Mouse (Mus musculus) myocyte (in vitro differentiated cells): ENCODE measurements around the gene Cbl. TPM values are rescaled to one million over a fixed set of nuclear protein-coding genes. Genes with fewer than 3 reads are reported as not detected.

ENCODE experiments used
- H3K27me3 ChIP-seq: one replicate; pipeline ENCODE4 v1.6.1; 2011; ENCODE audit not compliant: control insufficient read depth, insufficient read depth, insufficient read length
- H3K36me3 ChIP-seq: one replicate; pipeline ENCODE4 v1.6.1; 2011; ENCODE audit not compliant: control insufficient read depth, insufficient read depth
- H3K4me2 ChIP-seq: one replicate; pipeline ENCODE4 v1.6.1; 2011; ENCODE audit warnings: low read depth, control low read depth
- H3K4me3 ChIP-seq: one replicate; pipeline ENCODE4 v1.5.1; 2011; ENCODE audit warnings: mild to moderate bottlenecking, control low read depth, moderate library complexity
- H3K79me2 ChIP-seq: one replicate; pipeline ENCODE4 v1.6.1; 2011; ENCODE audit not compliant: control insufficient read depth, insufficient read depth
- H3ac ChIP-seq: one replicate; pipeline ENCODE4 v1.6.1; 2011; ENCODE audit not compliant: control insufficient read depth, insufficient read length
- CEBPB ChIP-seq: IDR thresholded peaks from 2 replicates; pipeline ENCODE4 v1.6.1; 2011; ENCODE audit warnings: mild to moderate bottlenecking, moderate library complexity; ENCODE audit not compliant: poor library complexity, insufficient read depth, severe bottlenecking
- E2F4 ChIP-seq: IDR thresholded peaks from one replicate; pipeline ENCODE4 v1.6.1; 2011; ENCODE audit warnings: mild to moderate bottlenecking, control low read depth, moderate library complexity; ENCODE audit not compliant: insufficient read depth
- MAX ChIP-seq: IDR thresholded peaks from one replicate; pipeline ENCODE4 v1.6.1; 2011; ENCODE audit warnings: low read depth, mild to moderate bottlenecking, control low read depth
- MYOD1 ChIP-seq, 3 experiments: IDR thresholded peaks; one replicate each; pipeline ENCODE4 v1.6.1; 2011; ENCODE audit warnings: control low read depth in 2 of 3, low read depth in 2 of 3, mild to moderate bottlenecking in 2 of 3, moderate library complexity in 1 of 3; ENCODE audit not compliant: insufficient read length in 2 of 3, control insufficient read depth in 1 of 3
- MYOG ChIP-seq, 3 experiments: IDR thresholded peaks; one replicate each; pipeline ENCODE4 v1.6.1; 2011; ENCODE audit warnings: control low read depth in 2 of 3, low read depth in 2 of 3, mild to moderate bottlenecking in 2 of 3; ENCODE audit not compliant: insufficient read length in 2 of 3, control insufficient read depth in 1 of 3, insufficient read depth in 1 of 3
- POLR2A ChIP-seq: IDR thresholded peaks from one replicate; pipeline ENCODE4 v1.6.1; 2011; ENCODE audit warnings: low read depth, mild to moderate bottlenecking, control low read depth, moderate library complexity; ENCODE audit not compliant: insufficient read length
- POLR2AphosphoS2 ChIP-seq: IDR thresholded peaks from one replicate; pipeline ENCODE4 v1.6.1; 2011; ENCODE audit warnings: low read depth, control low read depth; ENCODE audit not compliant: insufficient read length
- REST ChIP-seq: IDR thresholded peaks from one replicate; pipeline ENCODE4 v1.6.1; 2011; ENCODE audit warnings: mild to moderate bottlenecking, control low read depth, moderate library complexity; ENCODE audit not compliant: insufficient read depth, insufficient read length
- SRF ChIP-seq: IDR thresholded peaks from one replicate; pipeline ENCODE4 v1.6.1; 2011; ENCODE audit warnings: low read depth; ENCODE audit not compliant: control insufficient read depth, insufficient read length
- TCF12 ChIP-seq: IDR thresholded peaks from one replicate; pipeline ENCODE4 v1.6.1; 2011; ENCODE audit warnings: mild to moderate bottlenecking, control low read depth; ENCODE audit not compliant: poor library complexity, insufficient read depth, severe bottlenecking
- TCF3 ChIP-seq: IDR thresholded peaks from one replicate; pipeline ENCODE4 v1.6.1; 2011; ENCODE audit warnings: low read depth, control low read depth; ENCODE audit not compliant: insufficient read length
- USF1 ChIP-seq: IDR thresholded peaks from one replicate; pipeline ENCODE4 v1.6.1; 2011; ENCODE audit warnings: low read depth, mild to moderate bottlenecking, control low read depth, moderate library complexity
- polyA plus RNA-seq: library from polyadenylated mRNA; unstranded; fragments of >200 nt; fragmentation: generic; extraction: Trizol; gene quantifications from one replicate; pipeline ENCODE4 v1.2.1, GENCODE M21; 2012; ENCODE audit warnings: missing spikeins

Cbl gene
- polyA plus RNA-seq, 1 experiment: 4.5 TPM

- Histone ChIP-seq H3K4me3 (no peak overlapping the region), H3K36me3 (no peaks in the 10 kb centered on the region), H3K4me2 (no peak overlapping the region), H3K27me3 (no peaks in the 10 kb centered on the region), H3K79me2 (no peaks in the 10 kb centered on the region), H3ac (no peak overlapping the region)
- TF ChIP-seq TCF3 (no peak), TCF12 (no peak), MAX (no peak), MYOD1 (IDR thresholded peaks at IDR 0.05; ENCODE audit: control insufficient read depth in 1 of 3, insufficient read length in 2 of 3, low read depth in 2 of 3) (no peak), SRF (no peak), USF1 (no peak), CEBPB (no peak), MYOG (IDR thresholded peaks at IDR 0.05; ENCODE audit: control insufficient read depth in 1 of 3, insufficient read depth in 1 of 3, insufficient read length in 2 of 3, low read depth in 2 of 3) (no peak)
These were observed 102.6 kb downstream of the Cbl start for GRCm38 (mm10) chr9:44131276-44131590.

DNA sequence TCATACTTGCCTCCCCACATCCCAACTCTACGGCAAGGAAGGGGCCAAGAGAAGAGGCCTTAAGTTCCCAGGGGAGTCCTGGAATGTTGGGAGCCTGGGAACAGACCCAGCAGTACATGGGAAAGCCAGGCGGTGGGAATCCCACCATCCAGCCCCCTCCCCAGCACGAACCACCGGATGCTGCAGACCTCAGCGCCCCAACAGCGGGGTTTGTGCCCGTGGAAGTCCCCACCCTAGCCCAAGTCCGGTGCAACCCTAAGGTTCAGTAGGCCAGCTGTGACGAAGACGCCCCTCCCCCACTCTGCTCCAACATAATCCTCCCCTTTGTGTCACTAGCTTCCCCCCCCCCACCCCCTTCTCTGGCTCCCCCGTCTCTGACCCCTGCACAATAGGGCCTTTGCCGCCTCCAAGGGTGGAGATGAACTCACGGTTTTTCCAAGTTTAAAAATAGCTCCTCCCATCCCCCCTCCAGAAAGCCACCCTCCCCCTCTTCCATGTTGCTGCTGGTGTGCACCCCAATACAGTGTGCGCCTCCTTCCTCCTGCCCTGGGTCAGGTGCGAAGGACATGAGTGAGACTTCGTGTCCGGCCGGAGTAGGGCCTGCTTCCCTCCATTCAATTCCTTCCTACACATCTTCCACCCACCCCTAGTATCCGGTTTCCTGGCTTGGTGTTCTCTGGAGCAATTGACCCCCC, 103.1 kb downstream of the Cbl start:
- no peak for TF ChIP-seq POLR2A
- no peak for TF ChIP-seq MAX
- no peak for TF ChIP-seq POLR2AphosphoS2
- Histone ChIP-seq H3ac (no peak overlapping the region), H3K36me3 (no peaks in the 10 kb centered on the region), H3K79me2 (no peaks in the 10 kb centered on the region), H3K27me3 (no peaks in the 10 kb centered on the region), H3K4me3 (peak overlapping the region; percentile 14), H3K4me2 (peak overlapping the region; percentile 94)

- peak overlapping the region; percentile 14 for H3K4me3 ChIP-seq
- H3K36me3 ChIP-seq: no peaks in the 10 kb centered on the region
- H3K27me3 ChIP-seq: no peaks in the 10 kb centered on the region
- H3K79me2 ChIP-seq: no peaks in the 10 kb centered on the region
- peak overlapping the region; percentile 94 for H3K4me2 ChIP-seq
- TF ChIP-seq POLR2AphosphoS2: no peak
- TF ChIP-seq TCF3: no peak
- TF ChIP-seq POLR2A: no peak
- no peak for TF ChIP-seq SRF
- no peak for TF ChIP-seq E2F4
- no peak for TF ChIP-seq TCF12
- no peak for TF ChIP-seq MAX
- no peak for TF ChIP-seq USF1
- no peak for TF ChIP-seq REST
- no peak for TF ChIP-seq MYOD1 (IDR thresholded peaks at IDR 0.05; ENCODE audit: control insufficient read depth in 1 of 3, insufficient read length in 2 of 3, low read depth in 2 of 3)
- no peak for TF ChIP-seq CEBPB
- no peak for TF ChIP-seq MYOG (IDR thresholded peaks at IDR 0.05; ENCODE audit: control insufficient read depth in 1 of 3, insufficient read depth in 1 of 3, insufficient read length in 2 of 3, low read depth in 2 of 3)
- no peak overlapping the region for H3ac ChIP-seq
These were observed 103.8 kb downstream of the Cbl start for GRCm38 (mm10) chr9:44130034-44130433.

- H3K27me3 ChIP-seq: no peaks in the 10 kb centered on the region
- H3K79me2 ChIP-seq: no peaks in the 10 kb centered on the region
- no peak for TF ChIP-seq TCF3
- TF ChIP-seq MAX: no peak
- TF ChIP-seq CEBPB: no peak
- TF ChIP-seq POLR2A: no peak
- TF ChIP-seq MYOD1 (IDR thresholded peaks at IDR 0.05; ENCODE audit: control insufficient read depth in 1 of 3, insufficient read length in 2 of 3, low read depth in 2 of 3): no peak
- TF ChIP-seq TCF12: no peak
- no peak for TF ChIP-seq MYOG (IDR thresholded peaks at IDR 0.05; ENCODE audit: control insufficient read depth in 1 of 3, insufficient read depth in 1 of 3, insufficient read length in 2 of 3, low read depth in 2 of 3)
- no peak for TF ChIP-seq USF1
- TF ChIP-seq E2F4: no peak
- no peak for TF ChIP-seq POLR2AphosphoS2
- no peak for TF ChIP-seq SRF
- H3K4me2 ChIP-seq: peak overlapping the region; percentile 94
- no peak overlapping the region for H3ac ChIP-seq
- no peaks in the 10 kb centered on the region for H3K36me3 ChIP-seq
- peak overlapping the region; percentile 14 for H3K4me3 ChIP-seq
These were observed 104.2 kb downstream of the Cbl start for GRCm38 (mm10) chr9:44129633-44130032.

DNA sequence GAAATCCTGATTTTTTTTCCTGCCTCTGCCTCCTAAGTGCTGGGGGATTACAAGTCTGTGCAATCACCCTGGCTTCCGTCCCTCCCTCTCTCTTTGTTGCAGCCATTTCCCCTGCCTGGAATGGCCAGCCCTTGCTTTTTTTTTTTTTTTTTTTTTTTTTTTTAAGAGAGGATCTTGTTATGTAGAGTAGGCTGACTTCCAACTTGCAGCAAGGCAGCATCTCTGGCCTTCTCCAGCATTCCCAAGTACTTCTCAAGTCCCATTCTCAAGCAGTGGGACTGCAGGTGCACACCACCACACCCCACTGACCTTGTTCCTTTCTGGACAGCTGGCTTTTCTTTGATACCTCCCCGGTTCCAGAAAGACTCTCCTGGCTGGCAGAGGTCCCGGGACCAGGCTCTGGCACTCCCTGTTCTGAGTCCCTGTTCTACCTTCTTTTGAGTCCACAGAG, 106.5 kb downstream of the Cbl start:
- Histone ChIP-seq H3ac (no peak overlapping the region), H3K79me2 (no peaks in the 10 kb centered on the region), H3K4me2 (no peak overlapping the region), H3K36me3 (no peaks in the 10 kb centered on the region), H3K4me3 (no peak overlapping the region), H3K27me3 (no peaks in the 10 kb centered on the region)
- TF ChIP-seq SRF (no peak), POLR2AphosphoS2 (no peak), CEBPB (no peak), TCF3 (no peak), MYOD1 (IDR thresholded peaks at IDR 0.05; ENCODE audit: control insufficient read depth in 1 of 3, insufficient read length in 2 of 3, low read depth in 2 of 3) (no peak), POLR2A (no peak), REST (no peak), MAX (no peak), USF1 (no peak)
